Mouse (Mus musculus) forebrain, embryonic 14.5 days (tissue): ENCODE data around the gene Tbc1d22b. TPM values are rescaled to one million over a fixed set of nuclear protein-coding genes. Genes with fewer than 3 reads are reported as not detected.

Experiments used
- ATAC-seq: fragments of 200-750 bp; cut with Nextera tagmentation; 2 replicates; pipeline ENCODE4 v1.8.0; 2017; ENCODE audit warnings: mild to moderate bottlenecking, moderate library complexity
- DNase-seq: peaks from one replicate; pipeline ENCODE4 v3.0.0-alpha.2; 2015; ENCODE audit warnings: low spot score
- H3K27ac ChIP-seq: fragments of 300-500 bp; sonication (generic); 2 replicates; pipeline ENCODE4 v1.5.1; 2014; ENCODE audit warnings: low read depth, mild to moderate bottlenecking, control low read depth, low read length, moderate library complexity
- H3K27me3 ChIP-seq: fragments of 300-500 bp; sonication (generic); replicated peaks from 2 replicates; pipeline ENCODE4 v1.6.1; 2014; ENCODE audit warnings: low read length, control low read depth, mixed read lengths; ENCODE audit not compliant: control insufficient read depth, insufficient read depth
- H3K36me3 ChIP-seq: fragments of 300-500 bp; sonication (generic); 2 replicates; pipeline ENCODE4 v1.6.1; 2014; ENCODE audit warnings: low read length, control low read depth; ENCODE audit not compliant: control insufficient read depth, insufficient read depth
- H3K4me1 ChIP-seq: fragments of 300-500 bp; sonication (generic); 2 replicates; pipeline ENCODE4 v1.6.1; 2014; ENCODE audit warnings: antibody characterized with exemption, low read length, control low read depth; ENCODE audit not compliant: control insufficient read depth, insufficient read depth
- H3K4me2 ChIP-seq: fragments of 300-500 bp; sonication (generic); 2 replicates; pipeline ENCODE4 v1.6.1; 2014; ENCODE audit warnings: mild to moderate bottlenecking, control low read depth, low read length
- H3K4me3 ChIP-seq: fragments of 300-500 bp; sonication (generic); 2 replicates; pipeline ENCODE4 v1.5.1; 2014; ENCODE audit warnings: low read depth, low read length, control low read depth
- H3K9ac ChIP-seq: fragments of 300-500 bp; sonication (generic); 2 replicates; pipeline ENCODE4 v1.6.1; 2014; ENCODE audit warnings: mild to moderate bottlenecking, low read length, control low read depth, moderate library complexity
- H3K9me3 ChIP-seq: fragments of 300-500 bp; sonication (generic); replicated peaks from 2 replicates; pipeline ENCODE4 v1.6.1; 2016; ENCODE audit warnings: low read length, control low read depth, mixed read lengths; ENCODE audit not compliant: control insufficient read depth
- WGBS: fragments of 180-500 bp; shearing (Covaris S2); extraction: QIAGEN DNeasy Blood & Tissue Kit; methylation state at CpG from one replicate; pipeline ENCODE4 v1.1.7; 2014; 5-methylcytosine and 5-hydroxymethylcytosine counted together
- microRNA-seq: library from miRNA; unstranded; fragments of <30 nt; microRNA quantifications from one replicate; pipeline ENCODE4, GENCODE M21; 2016
- polyA plus RNA-seq: library from polyadenylated mRNA; unstranded; fragments of >200 nt; fragmentation: Nextera tagmentation; extraction: Ambion mirVana; gene quantifications from 2 replicates; pipeline ENCODE4 v1.2.1, GENCODE M21; 2014

Gene Tbc1d22b
- polyA plus RNA-seq, 1 experiment from 2014 or later, result 18.4 TPM

DNA sequence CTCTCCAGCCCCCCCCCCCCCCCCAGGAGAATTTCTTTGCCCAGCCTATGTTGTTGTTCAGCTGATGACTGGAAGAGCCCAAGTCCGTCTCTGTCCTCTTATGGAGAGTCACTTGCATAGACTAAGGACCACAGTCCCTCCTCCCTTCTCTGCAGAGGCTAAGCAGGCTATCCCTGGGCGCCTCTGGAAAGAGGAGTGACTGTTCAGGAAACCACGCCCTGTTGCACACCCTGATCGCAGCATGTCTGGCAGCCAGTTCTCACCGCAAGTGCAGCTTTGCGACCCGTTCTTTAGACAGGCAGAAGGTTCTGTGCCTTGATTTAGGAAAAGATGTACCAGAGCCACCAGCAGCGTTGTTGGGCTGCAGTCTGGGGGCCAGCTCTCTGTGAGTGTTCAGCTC, 88.3 kb downstream of the Tbc1d22b start:
- Histone ChIP-seq H3K27me3 (no peaks in the 10 kb centered on the region), H3K4me3 (no peak overlapping the region), H3K9ac (no peak overlapping the region), H3K36me3 (peaks cover 91% of the 10 kb centered on the region), H3K27ac (no peak overlapping the region), H3K4me1 (no peaks in the 10 kb centered on the region), H3K4me2 (no peak overlapping the region), H3K9me3 (no peaks in the 10 kb centered on the region)
- ATAC-seq (no peak), DNase-seq (no peak)
- WGBS, result 82% methylated on average over 8 of the region's 8 CpGs

DNA sequence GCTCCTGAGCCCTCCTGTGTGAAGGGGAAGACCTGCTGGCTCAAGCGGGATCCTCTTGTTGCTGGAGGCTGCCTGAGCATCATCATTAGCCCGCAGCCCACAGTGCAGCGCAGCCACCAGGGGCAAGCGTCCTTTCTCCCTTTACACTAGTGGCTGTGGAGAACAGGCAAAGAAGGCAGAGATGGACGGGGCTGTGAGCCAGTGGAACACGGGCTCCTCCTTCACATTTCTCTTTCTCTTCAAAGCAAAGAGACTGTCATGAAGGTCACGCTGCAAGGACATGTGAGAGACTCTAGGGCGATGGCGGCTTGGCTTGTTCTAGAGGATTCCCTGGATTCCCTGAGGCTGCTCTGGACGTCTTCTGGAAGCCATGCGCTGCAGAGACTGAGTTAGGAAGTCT, 91.4 kb downstream of the Tbc1d22b start:
- H3K27me3 ChIP-seq, result no peaks in the 10 kb centered on the region
- no peak overlapping the region for H3K4me2 ChIP-seq
- H3K36me3 ChIP-seq, result peaks cover 74% of the 10 kb centered on the region
- H3K9me3 ChIP-seq, result no peaks in the 10 kb centered on the region
- ATAC-seq (no peak), DNase-seq (no peak)
- no peaks in the 10 kb centered on the region for H3K4me1 ChIP-seq
- H3K27ac ChIP-seq, result no peak overlapping the region
- H3K9ac ChIP-seq, result no peak overlapping the region
- WGBS, result 96% methylated on average over 11 of the region's 11 CpGs
- no peak overlapping the region for H3K4me3 ChIP-seq

DNA sequence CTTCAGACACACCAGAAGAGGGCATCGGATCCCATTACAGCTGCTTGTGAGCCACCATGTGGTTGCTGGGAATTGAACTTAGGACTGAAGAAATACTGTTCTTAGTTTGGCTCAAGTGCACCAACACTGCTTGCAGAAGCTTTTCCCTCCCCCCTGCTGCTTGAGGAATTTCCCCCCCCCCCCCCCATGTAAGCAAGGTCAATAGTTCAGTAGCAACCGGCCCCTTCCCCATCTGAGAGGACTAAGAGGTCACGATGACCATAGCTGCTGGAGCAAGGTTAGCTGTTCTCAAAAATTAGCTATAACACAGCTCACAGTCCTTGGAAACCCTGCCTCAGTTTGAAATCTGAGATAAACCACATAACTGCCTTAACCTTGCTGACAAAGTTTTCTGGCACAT, 92.6 kb downstream of the Tbc1d22b start:
- no peak for ATAC-seq
- no peaks in the 10 kb centered on the region for H3K4me1 ChIP-seq
- DNase-seq, result no peak
- H3K4me2 ChIP-seq, result no peak overlapping the region
- H3K27ac ChIP-seq, result no peak overlapping the region
- 88% methylated on average over 3 of the region's 3 CpGs for WGBS
- H3K36me3 ChIP-seq, result peaks cover 62% of the 10 kb centered on the region
- H3K9ac ChIP-seq, result no peak overlapping the region
- H3K9me3 ChIP-seq, result no peaks in the 10 kb centered on the region
- H3K4me3 ChIP-seq, result no peak overlapping the region
- no peaks in the 10 kb centered on the region for H3K27me3 ChIP-seq

Small RNAs within 50 kb of the gene (microRNA-seq; reads per million reads assigned to microRNA genes)
- not detected for gene Mir7667

Other genes starting within 250 kb of the Tbc1d22b start
- 1.2 TPM in 2 replicates for gene Pi16, start 232.1 kb upstream of the Tbc1d22b start, polyA plus RNA-seq
- 418 and 521 TPM in 2 replicates for gene Mtch1, start 201.9 kb upstream of the Tbc1d22b start, polyA plus RNA-seq
- gene Fgd2, start 188.9 kb upstream of the Tbc1d22b start, polyA plus RNA-seq, result 3.4 and 6.1 TPM in 2 replicates
- gene Pim1, start 59.0 kb upstream of the Tbc1d22b start, polyA plus RNA-seq, result 11.4 and 15.7 TPM in 2 replicates
- not detected in 2 replicates for gene Gm17657, start 147 bp upstream of the Tbc1d22b start, polyA plus RNA-seq
- gene Tmem217, start 2.6 kb downstream of the Tbc1d22b start, polyA plus RNA-seq, result 0.25 TPM in 1 of 2 replicates, not detected in the other
- gene Rnf8, start 65.0 kb downstream of the Tbc1d22b start, polyA plus RNA-seq, result 89.7 and 96.7 TPM in 2 replicates
- 1.9 and 2.4 TPM in 2 replicates for gene Gm28043, start 65.1 kb downstream of the Tbc1d22b start, polyA plus RNA-seq
- gene Cmtr1, start 110.8 kb downstream of the Tbc1d22b start, polyA plus RNA-seq, result 116 and 138 TPM in 2 replicates
- 12.8 and 14.0 TPM in 2 replicates for gene Ccdc167, start 167.3 kb downstream of the Tbc1d22b start, polyA plus RNA-seq